Mouse (Mus musculus): ENCODE results near the gene D6Ertd527e. TPM values are rescaled to one million over a fixed set of nuclear protein-coding genes. Genes with fewer than 3 reads are reported as not detected.

Gene D6Ertd527e
- polyA plus RNA-seq, 1 experiment from 2014 or later = 0.52 TPM

- H3K9ac ChIP-seq = no peak overlapping the region
- no peaks in the 10 kb centered on the region for H3K9me3 ChIP-seq (replicated peaks)
- H3K27ac ChIP-seq = no peak overlapping the region
- no peak overlapping the region for H3K4me3 ChIP-seq
- no peak for ATAC-seq (ENCODE audit: low FRiP score)
- WGBS = 83% methylated on average over 7 of the region's 7 CpGs
- no peak overlapping the region for H3K4me2 ChIP-seq (replicated peaks)
- H3K4me1 ChIP-seq = 0 out of 2 replicates have a peak, but pooled peaks cover 7% of the 10 kb centered on the region
- H3K27me3 ChIP-seq = no peaks in the 10 kb centered on the region
- no peaks in the 10 kb centered on the region for H3K36me3 ChIP-seq
Measured at GRCm38 (mm10) chr6:87116596-87116995, 12.1 kb downstream of the D6Ertd527e start.

GRCm38 (mm10) chr6:87119066-87119837, 14.7 kb downstream of the D6Ertd527e start:
- Histone ChIP-seq H3K27me3 (no peaks in the 10 kb centered on the region), H3K4me1 (0 out of 2 replicates have a peak, but pooled peaks cover 3% of the 10 kb centered on the region), H3K4me3 (no peak overlapping the region), H3K4me2 (replicated peaks) (no peak overlapping the region), H3K9ac (no peak overlapping the region), H3K9me3 (replicated peaks) (no peaks in the 10 kb centered on the region), H3K27ac (no peak overlapping the region), H3K36me3 (no peaks in the 10 kb centered on the region)
- no peak for ATAC-seq (ENCODE audit: low FRiP score)
- WGBS = 89% methylated on average over 20 of the region's 20 CpGs

GRCm38 (mm10) chr6:87119975-87120374, 15.4 kb downstream of the D6Ertd527e start:
- 63% methylated on average over 4 of the region's 4 CpGs for WGBS
- Histone ChIP-seq H3K9me3 (replicated peaks) (no peaks in the 10 kb centered on the region), H3K36me3 (no peaks in the 10 kb centered on the region), H3K4me1 (0 out of 2 replicates have a peak, but pooled peaks cover 3% of the 10 kb centered on the region), H3K27me3 (no peaks in the 10 kb centered on the region), H3K27ac (no peak overlapping the region), H3K4me2 (replicated peaks) (no peak overlapping the region), H3K4me3 (no peak overlapping the region), H3K9ac (no peak overlapping the region)
- ATAC-seq (ENCODE audit: low FRiP score) = no peak

- 83% methylated on average over 6 of the region's 6 CpGs for WGBS
- no peak overlapping the region for H3K27ac ChIP-seq
- H3K27me3 ChIP-seq = no peaks in the 10 kb centered on the region
- no peaks in the 10 kb centered on the region for H3K9me3 ChIP-seq (replicated peaks)
- H3K4me3 ChIP-seq = no peak overlapping the region
- no peak for ATAC-seq (ENCODE audit: low FRiP score)
- H3K4me2 ChIP-seq (replicated peaks) = no peak overlapping the region
- no peaks in the 10 kb centered on the region for H3K36me3 ChIP-seq
- 0 out of 2 replicates have a peak, but pooled peaks cover 3% of the 10 kb centered on the region for H3K4me1 ChIP-seq
- no peak overlapping the region for H3K9ac ChIP-seq
Measured at GRCm38 (mm10) chr6:87120661-87121060, 16.1 kb downstream of the D6Ertd527e start.

- Histone ChIP-seq H3K4me2 (replicated peaks) (no peak overlapping the region), H3K9ac (no peak overlapping the region), H3K4me3 (no peak overlapping the region), H3K4me1 (0 out of 2 replicates have a peak, but pooled peaks cover 2% of the 10 kb centered on the region), H3K27me3 (no peaks in the 10 kb centered on the region), H3K27ac (no peak overlapping the region), H3K9me3 (replicated peaks) (no peaks in the 10 kb centered on the region), H3K36me3 (no peaks in the 10 kb centered on the region)
- ATAC-seq (ENCODE audit: low FRiP score) = no peak
- WGBS = 82% methylated on average over 7 of the region's 7 CpGs
Measured at GRCm38 (mm10) chr6:87121961-87122360, 17.4 kb downstream of the D6Ertd527e start.

- no peak overlapping the region for H3K9ac ChIP-seq
- H3K27me3 ChIP-seq = no peaks in the 10 kb centered on the region
- H3K4me3 ChIP-seq = no peak overlapping the region
- ATAC-seq (ENCODE audit: low FRiP score) = no peak
- 0 out of 2 replicates have a peak, but pooled peaks cover 6% of the 10 kb centered on the region for H3K4me1 ChIP-seq
- no peaks in the 10 kb centered on the region for H3K9me3 ChIP-seq (replicated peaks)
- no peak overlapping the region for H3K4me2 ChIP-seq (replicated peaks)
- no peaks in the 10 kb centered on the region for H3K36me3 ChIP-seq
- no peak overlapping the region for H3K27ac ChIP-seq
- 89% methylated on average over 6 of the region's 6 CpGs for WGBS
Measured at GRCm38 (mm10) chr6:87123406-87123805, 18.9 kb downstream of the D6Ertd527e start.

- H3K9me3 ChIP-seq (replicated peaks) = no peaks in the 10 kb centered on the region
- no peak overlapping the region for H3K4me2 ChIP-seq (replicated peaks)
- H3K27me3 ChIP-seq = no peaks in the 10 kb centered on the region
- H3K36me3 ChIP-seq = no peaks in the 10 kb centered on the region
- no peak for ATAC-seq (ENCODE audit: low FRiP score)
- no peak overlapping the region for H3K4me3 ChIP-seq
- no peak overlapping the region for H3K9ac ChIP-seq
- H3K4me1 ChIP-seq = 0 out of 2 replicates have a peak, but pooled peaks cover 6% of the 10 kb centered on the region
- WGBS = 89% methylated on average over 4 of the region's 4 CpGs
- H3K27ac ChIP-seq = no peak overlapping the region
Measured at GRCm38 (mm10) chr6:87123973-87124372, 19.4 kb downstream of the D6Ertd527e start.

GRCm38 (mm10) chr6:87127049-87127753, 22.7 kb downstream of the D6Ertd527e start:
- 63% methylated on average over 7 of the region's 8 CpGs for WGBS
- Histone ChIP-seq H3K9me3 (replicated peaks) (no peaks in the 10 kb centered on the region), H3K4me2 (replicated peaks) (no peak overlapping the region), H3K27me3 (no peaks in the 10 kb centered on the region), H3K4me1 (0 out of 2 replicates have a peak, but pooled peaks cover 6% of the 10 kb centered on the region), H3K9ac (no peak overlapping the region), H3K36me3 (no peaks in the 10 kb centered on the region), H3K4me3 (no peak overlapping the region), H3K27ac (no peak overlapping the region)
- no peak for ATAC-seq (ENCODE audit: low FRiP score)

- 0 out of 2 replicates have a peak, but pooled peaks cover 6% of the 10 kb centered on the region for H3K4me1 ChIP-seq
- no peaks in the 10 kb centered on the region for H3K36me3 ChIP-seq
- H3K4me3 ChIP-seq = no peak overlapping the region
- no peaks in the 10 kb centered on the region for H3K27me3 ChIP-seq
- H3K27ac ChIP-seq = no peak overlapping the region
- no peak for ATAC-seq (ENCODE audit: low FRiP score)
- WGBS = 91% methylated on average over 8 of the region's 8 CpGs
- no peak overlapping the region for H3K4me2 ChIP-seq (replicated peaks)
- H3K9me3 ChIP-seq (replicated peaks) = no peaks in the 10 kb centered on the region
- no peak overlapping the region for H3K9ac ChIP-seq
Measured at GRCm38 (mm10) chr6:87129861-87130260, 25.3 kb downstream of the D6Ertd527e start.

GRCm38 (mm10) chr6:87130628-87131027, 26.1 kb downstream of the D6Ertd527e start:
- H3K4me1 ChIP-seq = 0 out of 2 replicates have a peak, but pooled peaks cover 6% of the 10 kb centered on the region
- H3K27me3 ChIP-seq = no peaks in the 10 kb centered on the region
- no peak overlapping the region for H3K4me2 ChIP-seq (replicated peaks)
- no peak overlapping the region for H3K4me3 ChIP-seq
- H3K27ac ChIP-seq = no peak overlapping the region
- no peaks in the 10 kb centered on the region for H3K36me3 ChIP-seq
- H3K9ac ChIP-seq = no peak overlapping the region
- ATAC-seq (ENCODE audit: low FRiP score) = no peak
- WGBS = 98% methylated on average over 7 of the region's 7 CpGs
- no peaks in the 10 kb centered on the region for H3K9me3 ChIP-seq (replicated peaks)

- H3K27me3 ChIP-seq = no peaks in the 10 kb centered on the region
- ATAC-seq (ENCODE audit: low FRiP score) = no peak
- H3K27ac ChIP-seq = no peak overlapping the region
- no peak overlapping the region for H3K9ac ChIP-seq
- 0 out of 2 replicates have a peak, but pooled peaks cover 6% of the 10 kb centered on the region for H3K4me1 ChIP-seq
- no peaks in the 10 kb centered on the region for H3K9me3 ChIP-seq (replicated peaks)
- no peak overlapping the region for H3K4me2 ChIP-seq (replicated peaks)
- 63% methylated on average over 1 of the region's 1 CpGs for WGBS
- no peaks in the 10 kb centered on the region for H3K36me3 ChIP-seq
- H3K4me3 ChIP-seq = no peak overlapping the region
Measured at GRCm38 (mm10) chr6:87131078-87131477, 26.5 kb downstream of the D6Ertd527e start.

GRCm38 (mm10) chr6:87133520-87133919, 29.0 kb downstream of the D6Ertd527e start:
- 92% methylated on average over 3 of the region's 3 CpGs for WGBS
- no peaks in the 10 kb centered on the region for H3K27me3 ChIP-seq
- no peaks in the 10 kb centered on the region for H3K9me3 ChIP-seq (replicated peaks)

More at GRCm38 (mm10) chr6:87133520-87133919, 29.0 kb downstream of the D6Ertd527e start:
- ATAC-seq (ENCODE audit: low FRiP score) = no peak
- Histone ChIP-seq H3K9ac (no peak overlapping the region), H3K4me1 (no peaks in the 10 kb centered on the region), H3K4me2 (replicated peaks) (no peak overlapping the region), H3K36me3 (no peaks in the 10 kb centered on the region), H3K4me3 (no peak overlapping the region), H3K27ac (no peak overlapping the region)
